Mouse (Mus musculus): ENCODE measurements around the gene Apol10a. TPM values are rescaled to one million over a fixed set of nuclear protein-coding genes. Genes with fewer than 3 reads are reported as not detected.
"Not testable (repeated sequence)": the region's sequence is repeated elsewhere in the genome, so short reads cannot be mapped to it uniquely, and the experiment has no call there.

The Apol10a gene
- polyA plus RNA-seq (2014; fragmentation: Nextera tagmentation; extraction: Ambion mirVana): not detected in 2 replicates

- H3K9ac ChIP-seq (ENCODE audit: low read depth, low read length); H3K4me3 ChIP-seq (ENCODE audit: low read depth, low read length); ATAC-seq (replicated peaks; ENCODE audit: low FRiP score); H3K27ac ChIP-seq (ENCODE audit: low read depth, low read length); H3K4me2 ChIP-seq; H3K36me3 ChIP-seq (ENCODE audit: control insufficient read depth, insufficient read depth, low read length); H3K9me3 ChIP-seq (ENCODE audit: control insufficient read depth, low read length); H3K27me3 ChIP-seq (replicated peaks; ENCODE audit: control insufficient read depth, insufficient read depth, low read length); H3K4me1 ChIP-seq (replicated peaks; ENCODE audit: control insufficient read depth, insufficient read depth, low read length); DNase-seq (ENCODE audit: low spot score): not testable (repeated sequence)
- WGBS: 68% methylated on average over 2 of the region's 2 CpGs
Observed at GRCm38 (mm10) chr15:77476693-77477092, at the start of gene Apol10a. TSS of gene Apol10a (plus strand) at chr15:77477047.

DNA sequence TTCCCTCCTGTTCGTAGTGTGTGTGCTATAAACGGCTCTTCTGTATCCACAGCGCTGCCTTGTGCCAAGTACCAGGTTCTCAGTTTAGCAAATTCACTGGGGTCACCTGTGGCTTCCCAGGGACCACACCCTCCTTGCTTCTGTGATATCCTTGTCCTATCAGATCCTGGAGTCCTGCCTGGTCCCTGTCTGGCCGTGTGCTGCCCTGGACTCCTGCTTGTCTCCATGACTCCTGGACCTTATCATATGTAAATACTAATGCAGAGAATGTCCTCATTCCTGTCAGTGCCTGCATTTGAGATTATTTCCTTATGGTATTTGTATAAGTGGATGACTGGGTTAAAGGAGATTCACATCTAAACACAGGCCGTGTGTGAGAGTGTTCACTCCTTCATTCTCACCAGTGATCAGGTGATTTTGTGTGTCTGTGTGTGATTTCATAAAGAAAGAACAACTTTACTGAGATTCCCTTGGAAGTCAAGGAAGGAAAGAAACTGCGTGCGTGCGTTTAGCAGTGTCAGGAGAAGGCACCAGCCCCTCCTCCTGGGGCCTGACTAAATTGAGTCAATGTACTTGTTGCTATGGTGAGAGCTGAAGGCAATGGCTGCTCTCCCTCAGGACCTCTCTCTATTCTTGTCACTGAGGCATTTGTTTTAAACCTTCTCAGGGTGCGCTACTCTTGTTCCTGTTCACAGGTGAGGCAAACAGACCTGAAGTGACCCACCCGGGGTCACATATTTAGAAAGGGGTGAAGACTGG, 48.0 kb upstream of the Apol10a start:
- H3K27ac ChIP-seq (ENCODE audit: low read depth, low read length); H3K4me2 ChIP-seq; H3K4me3 ChIP-seq (ENCODE audit: low read depth, low read length); H3K9me3 ChIP-seq (ENCODE audit: control insufficient read depth, low read length); DNase-seq (ENCODE audit: low spot score); ATAC-seq (replicated peaks; ENCODE audit: low FRiP score); H3K27me3 ChIP-seq (replicated peaks; ENCODE audit: control insufficient read depth, insufficient read depth, low read length); H3K4me1 ChIP-seq (replicated peaks; ENCODE audit: control insufficient read depth, insufficient read depth, low read length); H3K9ac ChIP-seq (ENCODE audit: low read depth, low read length); H3K36me3 ChIP-seq (ENCODE audit: control insufficient read depth, insufficient read depth, low read length): not testable (repeated sequence)
- WGBS: 75% methylated on average over 6 of the region's 10 CpGs

DNA sequence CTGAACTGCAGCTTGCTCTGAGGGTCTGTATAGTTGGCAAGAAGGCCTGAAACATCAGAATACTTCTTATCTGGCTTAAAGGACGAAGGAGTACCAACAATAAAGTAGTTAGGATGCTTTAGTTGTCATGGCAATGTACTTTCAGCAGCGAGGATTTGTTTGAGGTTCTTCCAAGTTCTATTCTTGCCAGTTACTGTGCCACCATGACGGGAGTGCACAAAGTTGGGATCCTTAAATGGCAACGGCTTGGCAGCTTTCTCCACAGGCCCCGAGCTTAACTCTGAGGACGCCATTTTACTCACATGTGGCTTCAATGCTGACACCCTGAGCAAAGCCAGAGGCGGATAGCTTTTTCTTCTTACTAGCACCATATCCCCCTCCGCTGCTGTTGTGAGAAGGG, 32.1 kb upstream of the Apol10a start:
- ATAC-seq (replicated peaks; ENCODE audit: low FRiP score); H3K27ac ChIP-seq (ENCODE audit: low read depth, low read length); H3K4me2 ChIP-seq; H3K9me3 ChIP-seq (ENCODE audit: control insufficient read depth, low read length); H3K4me3 ChIP-seq (ENCODE audit: low read depth, low read length); H3K9ac ChIP-seq (ENCODE audit: low read depth, low read length); H3K4me1 ChIP-seq (replicated peaks; ENCODE audit: control insufficient read depth, insufficient read depth, low read length); H3K36me3 ChIP-seq (ENCODE audit: control insufficient read depth, insufficient read depth, low read length); DNase-seq (ENCODE audit: low spot score); H3K27me3 ChIP-seq (replicated peaks; ENCODE audit: control insufficient read depth, insufficient read depth, low read length): not testable (repeated sequence)
- 83% methylated on average over 8 of the region's 8 CpGs for WGBS

GRCm38 (mm10) chr15:77445668-77446067, 31.2 kb upstream of the Apol10a start:
- not testable (repeated sequence) for H3K9me3 ChIP-seq (ENCODE audit: control insufficient read depth, low read length); H3K27me3 ChIP-seq (replicated peaks; ENCODE audit: control insufficient read depth, insufficient read depth, low read length); ATAC-seq (replicated peaks; ENCODE audit: low FRiP score); H3K9ac ChIP-seq (ENCODE audit: low read depth, low read length); H3K4me3 ChIP-seq (ENCODE audit: low read depth, low read length); DNase-seq (ENCODE audit: low spot score); H3K4me2 ChIP-seq; H3K27ac ChIP-seq (ENCODE audit: low read depth, low read length); H3K4me1 ChIP-seq (replicated peaks; ENCODE audit: control insufficient read depth, insufficient read depth, low read length); H3K36me3 ChIP-seq (ENCODE audit: control insufficient read depth, insufficient read depth, low read length)
- 100% methylated on average over 1 of the region's 1 CpGs for WGBS

GRCm38 (mm10) chr15:77447392-77447791, 29.5 kb upstream of the Apol10a start, which contains the start of gene Apol7b:
TSS of gene Apol7b (minus strand) at chr15:77447492.
- H3K27me3 ChIP-seq (replicated peaks; ENCODE audit: control insufficient read depth, insufficient read depth, low read length); H3K36me3 ChIP-seq (ENCODE audit: control insufficient read depth, insufficient read depth, low read length); H3K9ac ChIP-seq (ENCODE audit: low read depth, low read length); H3K4me3 ChIP-seq (ENCODE audit: low read depth, low read length); ATAC-seq (replicated peaks; ENCODE audit: low FRiP score); H3K9me3 ChIP-seq (ENCODE audit: control insufficient read depth, low read length); H3K4me1 ChIP-seq (replicated peaks; ENCODE audit: control insufficient read depth, insufficient read depth, low read length); H3K27ac ChIP-seq (ENCODE audit: low read depth, low read length); DNase-seq (ENCODE audit: low spot score); H3K4me2 ChIP-seq: not testable (repeated sequence)
- 74% methylated on average over 2 of the region's 2 CpGs for WGBS

DNA sequence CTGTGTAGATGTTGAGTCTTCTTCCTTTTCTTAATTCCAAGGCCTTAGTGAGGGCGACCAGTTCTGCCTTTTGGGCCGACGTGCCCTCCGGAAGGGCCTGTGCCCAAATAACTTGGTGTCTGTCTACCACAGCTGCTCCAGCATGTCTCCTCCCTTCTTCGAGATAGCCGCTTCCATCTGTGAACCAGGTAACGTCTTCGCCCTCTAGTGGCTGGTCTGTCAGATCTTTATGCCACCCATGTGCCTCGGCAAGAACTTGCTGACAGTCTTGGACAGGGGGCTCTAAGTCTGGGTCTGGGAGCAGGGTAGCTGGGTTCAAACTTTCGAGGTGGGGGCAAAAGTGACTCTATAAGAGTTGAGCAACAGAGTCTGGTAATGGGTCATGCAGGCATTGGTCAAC, 26.9 kb upstream of the Apol10a start:
- not testable (repeated sequence) for H3K4me1 ChIP-seq (replicated peaks; ENCODE audit: control insufficient read depth, insufficient read depth, low read length); H3K4me3 ChIP-seq (ENCODE audit: low read depth, low read length); H3K9me3 ChIP-seq (ENCODE audit: control insufficient read depth, low read length); H3K9ac ChIP-seq (ENCODE audit: low read depth, low read length); H3K4me2 ChIP-seq; H3K27ac ChIP-seq (ENCODE audit: low read depth, low read length); ATAC-seq (replicated peaks; ENCODE audit: low FRiP score); H3K36me3 ChIP-seq (ENCODE audit: control insufficient read depth, insufficient read depth, low read length); H3K27me3 ChIP-seq (replicated peaks; ENCODE audit: control insufficient read depth, insufficient read depth, low read length); DNase-seq (ENCODE audit: low spot score)
- WGBS: 41% methylated on average over 10 of the region's 10 CpGs

DNA sequence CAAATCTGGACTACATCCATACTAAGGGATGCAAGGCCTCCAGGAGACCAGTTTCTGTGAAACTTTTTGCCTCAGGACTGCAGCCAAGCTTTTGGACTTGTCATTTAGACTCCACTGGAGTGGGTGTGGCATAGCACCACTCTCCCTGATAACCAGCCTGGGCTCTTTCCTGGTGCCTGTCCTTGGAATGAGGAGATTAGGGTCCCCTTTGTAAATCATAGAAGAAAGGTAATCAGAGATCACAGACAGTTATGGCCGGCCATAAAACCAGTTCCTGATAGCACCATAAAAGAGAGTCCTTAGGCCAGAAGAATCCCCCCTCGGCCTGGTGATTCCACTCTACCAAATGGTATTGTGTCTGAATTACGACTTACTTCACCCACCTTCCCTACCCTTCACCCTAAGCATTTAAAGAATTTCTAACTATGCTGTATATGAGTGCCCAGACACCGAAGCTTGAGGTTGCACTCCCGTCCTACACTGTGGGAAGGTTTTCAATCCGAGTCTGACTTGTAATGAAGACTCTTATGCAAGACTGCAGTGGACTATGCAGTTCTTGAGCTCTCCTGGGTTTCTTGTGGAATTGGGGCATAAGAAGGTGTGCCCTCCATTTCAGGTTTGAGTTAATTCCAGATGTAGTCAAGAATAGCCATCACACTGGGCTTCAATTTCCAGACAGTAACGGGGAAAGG, 2.0 kb upstream of the Apol10a start:
- not testable (repeated sequence) for DNase-seq (ENCODE audit: low spot score); H3K27ac ChIP-seq (ENCODE audit: low read depth, low read length); H3K4me2 ChIP-seq; H3K27me3 ChIP-seq (replicated peaks; ENCODE audit: control insufficient read depth, insufficient read depth, low read length); H3K4me1 ChIP-seq (replicated peaks; ENCODE audit: control insufficient read depth, insufficient read depth, low read length); H3K9ac ChIP-seq (ENCODE audit: low read depth, low read length); ATAC-seq (replicated peaks; ENCODE audit: low FRiP score); H3K4me3 ChIP-seq (ENCODE audit: low read depth, low read length); H3K36me3 ChIP-seq (ENCODE audit: control insufficient read depth, insufficient read depth, low read length); H3K9me3 ChIP-seq (ENCODE audit: control insufficient read depth, low read length)
- 67% methylated on average over 6 of the region's 7 CpGs for WGBS

DNA sequence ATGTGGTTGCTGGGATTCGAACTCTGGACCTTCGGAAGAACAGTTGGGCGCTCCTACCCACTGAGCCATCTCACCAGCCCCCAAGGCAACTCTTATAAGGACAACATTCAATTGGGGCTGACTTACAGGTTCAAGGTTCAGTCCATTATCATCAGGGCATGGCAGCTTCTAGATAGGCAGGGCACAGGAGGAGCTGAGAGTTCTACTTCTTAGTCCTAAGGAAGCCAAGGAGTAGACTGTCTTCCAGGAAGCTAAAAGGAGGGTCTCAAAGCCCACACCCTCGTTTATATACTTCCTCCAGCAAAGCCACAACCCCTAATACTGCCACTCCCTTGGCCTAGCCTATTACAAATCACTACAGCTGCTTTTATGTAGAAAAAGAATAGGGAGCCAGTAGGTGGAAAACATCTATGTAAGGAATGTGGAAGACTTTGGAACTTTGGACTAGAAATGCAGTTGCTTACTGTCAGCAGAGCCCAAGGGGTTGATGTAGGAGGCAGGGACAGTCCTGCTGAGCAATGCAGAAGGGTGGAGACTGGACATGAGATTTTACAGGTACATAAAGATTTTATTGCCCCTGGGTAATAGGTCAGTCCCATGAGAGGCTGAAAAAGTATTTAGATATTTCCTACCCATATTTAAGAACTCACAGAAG, 5.4 kb downstream of the Apol10a start:
- no peak overlapping the region for H3K27ac ChIP-seq (ENCODE audit: low read depth, low read length)
- DNase-seq (ENCODE audit: low spot score) (no peak), ATAC-seq (replicated peaks; ENCODE audit: low FRiP score) (no peak)
- no peaks in the 10 kb centered on the region for H3K27me3 ChIP-seq (replicated peaks; ENCODE audit: control insufficient read depth, insufficient read depth, low read length)
- no peaks in the 10 kb centered on the region for H3K9me3 ChIP-seq (ENCODE audit: control insufficient read depth, low read length)
- H3K9ac ChIP-seq (ENCODE audit: low read depth, low read length): no peak overlapping the region
- WGBS: 61% methylated on average over 4 of the region's 4 CpGs
- no peak overlapping the region for H3K4me2 ChIP-seq
- no peak overlapping the region for H3K4me3 ChIP-seq (ENCODE audit: low read depth, low read length)
- H3K36me3 ChIP-seq (ENCODE audit: control insufficient read depth, insufficient read depth, low read length): no peaks in the 10 kb centered on the region
- no peaks in the 10 kb centered on the region for H3K4me1 ChIP-seq (replicated peaks; ENCODE audit: control insufficient read depth, insufficient read depth, low read length)
